Mouse (Mus musculus): Measurements from ENCODE around the gene Il16.

DNA sequence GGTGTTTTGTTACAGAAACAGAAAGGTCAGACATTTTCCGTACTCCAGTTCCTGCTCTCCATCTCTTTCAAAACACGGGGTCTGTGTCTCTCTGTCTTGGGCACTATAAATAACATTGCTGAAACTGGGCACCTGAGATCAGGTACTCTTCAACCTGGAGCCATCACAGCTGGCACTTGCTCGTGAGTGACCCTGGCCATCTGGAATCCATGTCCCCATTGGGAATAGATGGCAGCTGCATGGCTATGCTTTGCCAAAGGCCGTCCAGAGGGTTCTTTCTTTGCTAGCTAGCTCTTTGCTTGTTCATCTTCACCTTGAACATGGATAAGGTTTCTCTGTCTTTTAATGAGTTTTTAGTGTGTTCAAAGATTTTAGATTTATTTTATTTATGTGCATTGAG lies 35.4 kb upstream of the Il16 start:
- TF ChIP-seq CTCF (IDR thresholded peaks at IDR 0.05; ENCODE audit: extremely low read depth, insufficient read depth, low read length) (no peak), POLR2A (IDR thresholded peaks at IDR 0.05; ENCODE audit: extremely low read depth, insufficient read depth, low read length) (no peak)

All from cortical plate, adult 2 months (tissue).